Mouse (Mus musculus) cortical plate, adult 2 months (tissue): Measurements from ENCODE around the gene Ift140.
A peak's percentile ranks its signal among the peaks of the same experiment; 100 is the strongest.

ENCODE experiments used
- CTCF ChIP-seq: fragments of 200-500 bp; IDR thresholded peaks from 2 replicates; pipeline ENCODE4 v1.5.1; 2011; ENCODE audit warnings: mild to moderate bottlenecking, control low read depth, low read length; ENCODE audit not compliant: insufficient read depth; ENCODE audit errors: extremely low read depth
- POLR2A ChIP-seq: fragments of 200-500 bp; IDR thresholded peaks from 2 replicates; pipeline ENCODE4 v1.6.1; 2011; ENCODE audit warnings: mild to moderate bottlenecking, low read length, control low read depth; ENCODE audit not compliant: insufficient read depth; ENCODE audit errors: extremely low read depth

GRCm38 (mm10) chr17:25115664-25116432, 100.0 kb downstream of the Ift140 start, which contains the start of gene Telo2:
- no peak for TF ChIP-seq CTCF
- peak; percentile 80 for TF ChIP-seq POLR2A
